Mouse (Mus musculus): ENCODE data around the gene Gon7. TPM values are rescaled to one million over a fixed set of nuclear protein-coding genes. Genes with fewer than 3 reads are reported as not detected.
A peak's percentile ranks its signal among the peaks of the same experiment; 100 is the strongest.

Gene Gon7
- total RNA-seq, 2 experiments from 2014 or later = 15.8 to 18.1 TPM

DNA sequence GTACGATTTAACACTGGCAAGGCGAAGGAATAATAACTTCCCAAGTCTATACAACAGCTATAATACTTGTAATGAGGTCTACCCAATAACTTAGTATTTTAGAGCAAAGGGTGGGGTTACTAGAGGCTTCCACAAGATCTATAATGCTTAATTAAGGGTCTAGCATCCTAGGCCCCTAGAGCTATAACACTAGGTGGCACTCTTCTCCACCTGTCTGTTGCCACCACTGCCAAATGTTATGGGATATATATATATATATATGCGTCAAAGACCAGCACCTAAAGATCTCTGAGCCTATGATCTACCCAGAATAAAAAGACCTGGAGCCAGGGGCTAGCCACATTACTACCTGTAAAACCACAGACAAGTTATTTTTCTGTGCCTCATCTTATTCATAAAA is 17.3 kb downstream of the Gon7 start:
- DNase-seq (ENCODE audit: extremely low spot score in 1 of 2, low spot score in 2 of 2) = no peak
- TF ChIP-seq CTCF (IDR thresholded peaks at IDR 0.05) = peak; percentile 64
- intact Hi-C loops (cut with DNase I) = no loop called here
- no peak overlapping the region for H3K27ac ChIP-seq
- H3K4me3 ChIP-seq = no peak overlapping the region

DNA sequence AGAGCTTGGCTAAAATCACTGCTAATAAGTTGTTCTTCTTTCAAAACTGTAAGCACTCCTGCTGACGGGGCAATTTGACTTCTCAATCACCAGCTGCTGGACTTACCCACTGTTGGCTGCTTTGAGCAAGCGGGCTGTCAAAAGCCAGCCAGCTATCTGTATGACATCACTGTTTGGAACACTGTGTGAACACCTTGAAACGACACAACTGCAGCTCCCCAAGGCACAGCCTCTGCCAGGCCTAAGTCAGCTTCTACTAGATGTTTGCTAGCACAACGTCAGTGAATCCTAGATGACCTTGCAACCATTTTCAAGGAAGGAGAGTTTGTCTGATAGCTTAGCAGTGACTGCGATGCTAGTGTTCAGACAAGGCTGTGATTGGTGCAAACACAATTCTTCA is 18.5 kb downstream of the Gon7 start:
- H3K4me3 ChIP-seq = no peak overlapping the region
- H3K27ac ChIP-seq = no peak overlapping the region
- TF ChIP-seq CTCF (IDR thresholded peaks at IDR 0.05) = no peak
- intact Hi-C loops (cut with DNase I) = no loop called here
- DNase-seq (ENCODE audit: extremely low spot score in 1 of 2, low spot score in 2 of 2) = no peak

DNA sequence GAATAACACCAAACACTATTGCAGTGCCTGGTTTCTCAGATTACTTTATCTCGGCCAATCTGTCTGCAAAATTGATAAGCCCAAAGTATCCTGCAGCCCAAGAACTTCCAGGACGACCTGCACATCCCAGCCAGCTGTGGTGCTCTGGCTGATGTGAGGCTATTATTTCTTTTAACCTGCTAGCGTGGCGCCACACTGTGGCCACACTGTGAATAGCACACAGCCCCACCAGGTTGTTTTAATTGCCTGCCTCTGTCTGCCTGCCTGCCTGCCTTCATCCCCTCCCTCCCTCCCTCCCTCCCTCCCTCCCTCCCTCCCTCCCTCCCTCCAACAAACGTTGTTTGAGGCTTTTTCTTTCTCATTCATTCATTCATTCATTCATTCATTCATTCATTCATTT is 24.2 kb downstream of the Gon7 start:
- H3K27ac ChIP-seq = no peak overlapping the region
- intact Hi-C loops (cut with DNase I) = no loop called here
- DNase-seq (ENCODE audit: extremely low spot score in 1 of 2, low spot score in 2 of 2) = peak in 1 of 2 experiments; percentile 49
- peak; percentile 59 for TF ChIP-seq CTCF (IDR thresholded peaks at IDR 0.05)
- no peak overlapping the region for H3K4me3 ChIP-seq

DNA sequence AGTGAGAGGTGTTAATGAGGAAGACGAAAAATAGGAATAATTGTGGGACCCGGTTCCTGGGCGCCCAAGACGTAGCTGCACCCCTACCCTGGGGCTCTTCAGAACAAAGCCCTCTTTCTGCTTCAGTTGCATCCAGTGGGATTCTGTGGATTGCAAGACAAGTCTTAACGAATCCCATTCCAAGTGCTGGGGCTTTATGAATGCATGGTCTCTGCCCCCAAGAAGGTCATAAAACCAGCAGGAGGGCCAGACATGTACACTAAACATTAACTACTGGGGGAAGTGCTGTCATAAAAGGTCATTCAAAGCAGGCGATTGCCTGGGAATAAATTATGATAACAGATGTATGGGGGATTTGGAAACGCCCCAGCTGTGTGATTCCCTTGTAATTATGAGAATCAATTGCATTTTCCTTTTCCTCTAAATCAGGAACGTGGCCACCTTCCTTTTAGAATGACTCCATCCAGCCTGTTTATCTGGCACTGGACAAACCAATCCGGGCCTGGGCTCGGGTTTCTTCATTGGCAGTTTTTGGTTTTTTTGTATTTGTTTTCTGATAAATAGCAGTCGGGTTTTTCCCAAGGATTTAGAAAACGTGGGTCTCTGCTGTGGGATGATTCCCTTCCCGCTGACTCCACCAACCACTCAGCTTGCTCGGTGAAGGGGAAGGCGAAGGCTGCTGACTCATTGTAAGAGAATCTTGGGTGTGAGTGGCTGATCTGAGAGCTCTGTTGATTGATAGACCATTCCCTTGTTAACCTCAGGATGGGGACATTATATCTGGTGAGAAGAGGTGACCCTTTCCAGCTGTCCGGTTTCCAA is 26.6 kb downstream of the Gon7 start:
- TF ChIP-seq CTCF (IDR thresholded peaks at IDR 0.05) = no peak
- intact Hi-C loops (cut with DNase I) = no loop called here
- no peak for DNase-seq (ENCODE audit: extremely low spot score in 1 of 2, low spot score in 2 of 2)
- H3K4me3 ChIP-seq = peak overlapping the region; percentile 27
- H3K27ac ChIP-seq = peak overlapping the region; percentile 4; the same call in 1 of the 2 replicates

DNA sequence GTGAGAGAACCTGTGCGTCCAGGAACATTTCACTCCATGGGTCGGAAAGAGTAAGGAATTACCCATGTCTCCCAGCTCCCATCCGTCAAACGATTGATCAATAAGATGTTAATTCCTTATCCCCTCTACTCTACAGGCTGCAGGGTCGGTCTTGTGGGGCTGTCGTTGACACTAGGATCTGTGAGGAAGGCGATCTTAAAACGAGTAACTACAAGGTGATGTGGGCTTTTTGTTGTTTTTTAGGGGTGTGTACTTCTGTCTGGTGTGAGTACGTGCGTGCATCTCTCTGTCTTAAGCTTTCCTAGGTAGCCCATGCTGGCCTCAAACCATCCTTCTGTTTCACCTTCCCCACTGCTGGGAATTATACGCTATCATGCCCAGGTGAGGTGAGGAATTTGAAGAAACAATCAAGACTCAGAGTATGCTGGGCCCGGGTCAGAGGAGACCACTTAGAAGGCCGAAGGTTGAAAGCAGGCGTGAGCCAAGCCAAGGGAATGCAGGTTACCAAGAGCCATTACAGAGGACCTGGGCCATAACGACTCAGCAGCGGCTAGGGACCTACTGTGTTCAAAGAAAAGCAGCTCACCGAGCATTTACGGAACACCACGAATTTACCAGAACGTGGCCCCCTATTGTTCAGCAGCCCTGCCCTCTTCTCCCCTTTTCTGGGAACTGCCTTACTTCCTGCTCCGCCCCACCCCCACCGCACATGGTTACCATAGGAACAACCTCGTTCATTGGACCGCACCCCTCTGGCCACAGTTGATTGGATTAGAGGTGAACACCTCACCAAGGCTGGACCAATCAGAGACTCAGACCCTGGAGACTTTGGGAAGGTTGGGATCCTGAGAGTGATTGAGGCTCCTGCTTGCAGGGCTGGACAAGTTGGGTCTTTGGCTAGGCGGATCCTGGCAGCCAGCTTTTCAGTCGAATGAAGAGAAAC is 27.5 kb downstream of the Gon7 start:
- Histone ChIP-seq H3K4me3 (peak overlapping the region; percentile 27), H3K27ac (peak overlapping the region; percentile 4; the same call in 1 of the 2 replicates)
- intact Hi-C loops (cut with DNase I) = no loop called here
- TF ChIP-seq CTCF (IDR thresholded peaks at IDR 0.05) = no peak
- DNase-seq (ENCODE audit: extremely low spot score in 1 of 2, low spot score in 2 of 2) = peak; percentile 51 to 78

DNA sequence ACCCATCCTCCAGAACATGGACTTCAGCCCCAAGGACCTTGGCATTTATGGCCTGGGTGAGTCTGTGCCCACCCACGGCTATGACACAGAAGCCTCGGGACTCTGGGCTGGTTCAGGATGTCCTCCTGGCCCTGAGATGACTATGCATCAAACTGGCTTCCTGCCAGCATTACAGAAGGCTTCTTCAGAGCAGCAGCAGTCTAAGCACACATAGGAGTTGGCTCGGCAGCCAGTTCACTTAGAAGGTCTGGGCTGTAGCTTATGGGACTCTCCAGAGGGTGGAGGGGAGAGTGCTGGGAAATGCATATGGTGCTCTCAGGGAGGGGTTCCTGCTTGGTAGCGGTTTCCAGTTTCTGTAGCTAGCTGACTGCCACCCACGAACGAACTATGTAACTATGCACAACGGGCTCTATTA is 31.8 kb downstream of the Gon7 start:
- Histone ChIP-seq H3K4me3 (no peak overlapping the region), H3K27ac (no peak overlapping the region)
- no peak for TF ChIP-seq CTCF (IDR thresholded peaks at IDR 0.05)
- no peak for DNase-seq (ENCODE audit: extremely low spot score in 1 of 2, low spot score in 2 of 2)
- intact Hi-C loops (cut with DNase I) = no loop called here

DNA sequence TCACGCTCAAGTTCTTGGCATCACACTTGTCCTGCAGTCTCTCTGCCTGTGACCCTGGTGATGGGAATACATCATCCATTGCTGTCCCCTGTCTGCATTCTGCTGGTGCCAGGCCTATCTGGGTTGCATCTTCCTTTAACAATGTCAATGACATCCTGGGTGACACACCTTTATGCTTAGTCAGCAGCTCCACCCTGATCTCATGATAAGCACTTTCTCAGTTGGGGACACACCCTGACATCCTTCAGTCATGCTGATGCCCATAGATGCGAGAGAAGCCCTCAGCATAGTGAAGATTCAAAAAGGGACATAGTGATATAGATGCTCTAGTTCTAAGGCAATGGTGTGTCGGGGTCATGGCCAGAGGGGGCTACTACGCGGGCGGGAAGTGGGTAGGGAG is 32.5 kb downstream of the Gon7 start:
- intact Hi-C loops (cut with DNase I) = no loop called here
- TF ChIP-seq CTCF (IDR thresholded peaks at IDR 0.05) = no peak
- Histone ChIP-seq H3K4me3 (no peak overlapping the region), H3K27ac (no peak overlapping the region)
- no peak for DNase-seq (ENCODE audit: extremely low spot score in 1 of 2, low spot score in 2 of 2)

DNA sequence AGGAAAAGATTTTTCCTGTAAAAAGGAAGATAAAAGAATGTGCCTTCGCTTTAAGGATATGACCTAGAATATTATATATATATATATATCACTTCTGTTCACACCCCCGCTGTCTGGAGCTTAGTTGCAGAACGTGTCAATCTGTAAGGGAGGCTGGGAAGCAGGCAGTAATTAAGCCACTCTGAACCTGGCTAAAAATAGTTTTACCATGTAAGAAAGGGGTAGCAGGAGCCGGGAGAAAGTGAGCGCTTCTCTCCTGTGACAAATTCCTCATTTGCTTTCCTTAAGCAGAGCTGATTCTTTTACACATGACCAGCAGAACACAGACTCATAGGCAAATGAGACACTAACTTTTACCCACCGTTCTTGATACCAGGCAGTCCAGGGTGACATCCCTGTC is 33.7 kb downstream of the Gon7 start:
- Histone ChIP-seq H3K27ac (0 out of 2 replicates have a peak overlapping the region, but pooled peaks have one; percentile 47), H3K4me3 (no peak overlapping the region)
- no peak for DNase-seq (ENCODE audit: extremely low spot score in 1 of 2, low spot score in 2 of 2)
- intact Hi-C loops (cut with DNase I) = no loop called here
- TF ChIP-seq CTCF (IDR thresholded peaks at IDR 0.05) = no peak

DNA sequence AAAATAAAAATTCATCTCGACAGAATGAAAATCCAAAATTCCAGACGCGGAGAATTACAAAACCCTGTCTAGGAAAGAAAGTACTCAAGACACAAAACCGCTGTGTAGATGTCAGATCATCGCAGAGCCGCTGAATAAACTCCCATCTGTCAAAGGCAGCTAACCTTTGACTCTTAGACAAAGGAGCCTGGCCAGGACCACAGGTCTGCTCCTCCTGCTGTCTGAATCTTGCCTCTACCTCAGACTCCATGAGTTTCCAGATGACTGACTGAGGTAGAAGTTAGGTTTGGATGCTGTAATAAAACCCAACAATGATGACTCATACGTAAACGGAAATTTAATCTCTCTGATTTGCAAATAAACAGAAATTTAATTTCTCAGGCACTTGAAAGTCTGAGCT is 34.6 kb downstream of the Gon7 start:
- no peak overlapping the region for H3K4me3 ChIP-seq
- intact Hi-C loops (cut with DNase I) = no loop called here
- no peak for TF ChIP-seq CTCF (IDR thresholded peaks at IDR 0.05)
- H3K27ac ChIP-seq = no peak overlapping the region
- no peak for DNase-seq (ENCODE audit: extremely low spot score in 1 of 2, low spot score in 2 of 2)

DNA sequence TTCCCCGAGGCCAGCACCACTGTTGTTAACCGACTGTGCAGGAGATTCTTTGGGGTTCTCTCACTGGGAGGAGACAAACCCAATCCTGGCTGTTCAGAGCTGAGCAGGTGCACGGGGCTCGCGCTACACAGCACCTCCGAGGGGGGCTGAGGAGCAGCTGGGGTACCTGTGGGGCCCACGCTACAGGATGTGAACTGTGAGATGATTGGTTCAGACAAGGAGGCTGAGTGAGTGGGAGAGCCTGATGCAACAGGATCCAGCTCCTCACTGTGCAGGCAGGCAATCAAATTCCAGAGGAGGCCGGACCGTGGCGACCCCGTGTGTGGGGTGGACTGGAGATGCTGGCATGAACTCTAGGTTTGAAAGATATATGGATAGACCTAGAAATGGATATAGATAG is 35.2 kb downstream of the Gon7 start:
- no peak for DNase-seq (ENCODE audit: extremely low spot score in 1 of 2, low spot score in 2 of 2)
- no peak overlapping the region for H3K27ac ChIP-seq
- TF ChIP-seq CTCF (IDR thresholded peaks at IDR 0.05) = no peak
- H3K4me3 ChIP-seq = no peak overlapping the region
- intact Hi-C loops (cut with DNase I) = no loop called here

DNA sequence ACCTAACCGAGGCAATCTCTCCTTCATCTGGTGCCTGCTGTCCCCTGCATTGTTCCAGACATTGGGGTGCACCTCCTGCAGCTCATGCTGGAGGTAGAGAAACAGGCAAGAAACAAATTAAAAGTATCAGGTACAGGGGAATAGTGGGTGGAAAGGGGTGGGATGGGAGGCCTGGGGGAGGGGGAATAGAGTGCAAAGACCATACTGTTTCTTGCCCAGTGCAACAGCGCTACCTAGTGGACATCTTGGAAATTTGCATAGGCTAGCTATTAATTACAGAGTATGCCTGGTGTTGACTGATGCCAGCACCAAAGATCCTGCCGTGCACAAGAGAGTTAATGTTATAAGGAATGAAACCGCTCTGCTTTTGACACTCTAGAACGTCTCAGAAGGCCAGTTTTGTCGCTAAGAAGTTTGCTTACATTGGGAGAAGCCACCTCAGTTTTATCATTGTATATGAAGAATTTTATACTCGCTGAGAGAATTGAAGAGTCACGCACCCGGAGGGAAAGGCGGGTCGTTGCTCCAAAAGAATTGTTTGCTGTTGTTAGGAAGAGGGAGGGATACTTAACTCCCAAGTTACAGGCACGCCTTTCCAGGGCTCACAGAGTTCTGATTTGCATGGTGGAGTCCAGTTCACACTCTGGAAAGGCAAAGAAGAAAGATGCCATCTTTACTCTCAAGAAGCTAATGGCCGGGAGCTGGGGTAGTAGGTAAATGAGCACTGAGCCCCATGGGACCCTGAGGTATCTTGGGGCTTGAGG is 37.9 kb downstream of the Gon7 start:
- intact Hi-C loops (cut with DNase I) = loop anchor here (1.0 to 5.0 kb wide), 2 partner anchors 140 to 217 kb away; no protein-coding TSS in a partner anchor
- TF ChIP-seq CTCF (IDR thresholded peaks at IDR 0.05) = peak; percentile 89
- Histone ChIP-seq H3K27ac (no peak overlapping the region), H3K4me3 (no peak overlapping the region)
- DNase-seq (ENCODE audit: extremely low spot score in 1 of 2, low spot score in 2 of 2) = no peak

Measured in left cerebral cortex, adult 2 months (tissue).